Mouse (Mus musculus) CH12.LX (cell line): ENCODE results near the gene Gkn3. TPM values are rescaled to one million over a fixed set of nuclear protein-coding genes. Genes with fewer than 3 reads are reported as not detected.

Source experiments
- DNase-seq: peaks from one replicate; pipeline ENCODE4 v3.0.0-alpha.2; 2013; ENCODE audit errors: extremely low read depth
- H3K27ac ChIP-seq: 2 replicates; pipeline ENCODE4 v1.5.1; 2012; ENCODE audit warnings: low read depth, mild to moderate bottlenecking, control low read depth, moderate library complexity; ENCODE audit not compliant: insufficient read depth
- H3K27me3 ChIP-seq: replicated peaks from 2 replicates; pipeline ENCODE3; 2012; ENCODE audit warnings: inconsistent platforms
- H3K36me3 ChIP-seq, 2 experiments: replicated peaks in 1 of 2; 2 replicates each; pipeline versions ENCODE3 to v1.6.1; 2012; ENCODE audit warnings: inconsistent platforms in 1 of 2, low read length in 1 of 2, mild to moderate bottlenecking in 1 of 2, mixed read lengths in 1 of 2, moderate library complexity in 1 of 2; ENCODE audit not compliant: control insufficient read depth in 1 of 2, insufficient read depth in 1 of 2
- H3K4me1 ChIP-seq, 2 experiments: 2 replicates each; pipeline ENCODE4 v1.6.1; 2012; ENCODE audit warnings: inconsistent platforms in 1 of 2, moderate library complexity in 1 of 2; ENCODE audit not compliant: insufficient read depth in 2 of 2, control insufficient read depth in 1 of 2
- H3K4me2 ChIP-seq: 2 replicates; pipeline ENCODE4 v1.6.1; 2012; ENCODE audit warnings: low read depth, mild to moderate bottlenecking, control low read depth; ENCODE audit not compliant: poor library complexity, insufficient read depth, severe bottlenecking
- H3K4me3 ChIP-seq, 3 experiments: fragments of 150-350 bp in 1 of 3; sonication (generic) in 1 of 3; replicated peaks in 1 of 3; 2 replicates each; pipeline versions ENCODE3 to v1.5.1; 2011 to 2012; ENCODE audit warnings: low read depth in 2 of 3, low read length in 2 of 3, mild to moderate bottlenecking in 2 of 3, moderate library complexity in 2 of 3, control low read depth in 1 of 3, improper control_type of control experiment in 1 of 3, inconsistent platforms in 1 of 3, mixed read lengths in 1 of 3; ENCODE audit not compliant: poor library complexity in 1 of 3
- H3K79me2 ChIP-seq: replicated peaks from 2 replicates; pipeline ENCODE4 v1.6.1; 2012; ENCODE audit warnings: mild to moderate bottlenecking, moderate library complexity; ENCODE audit not compliant: control insufficient read depth, poor library complexity, insufficient read depth, severe bottlenecking; ENCODE audit errors: extremely low read depth
- H3K9ac ChIP-seq: 2 replicates; pipeline ENCODE4 v1.6.1; 2012; ENCODE audit warnings: low read depth, mild to moderate bottlenecking, control low read depth, moderate library complexity; ENCODE audit not compliant: insufficient read depth
- H3K9me3 ChIP-seq: replicated peaks from 2 replicates; pipeline ENCODE3; 2012; ENCODE audit warnings: low read length, inconsistent platforms, mixed read lengths
- BHLHE40 ChIP-seq: IDR thresholded peaks from 2 replicates; pipeline ENCODE4 v1.6.1; 2011; ENCODE audit warnings: mild to moderate bottlenecking, low read depth, low read length, improper control_type of control experiment
- CHD1 ChIP-seq: IDR thresholded peaks from 2 replicates; pipeline ENCODE4 v1.6.1; 2012; ENCODE audit warnings: low read depth, low read length, improper control_type of control experiment, inconsistent platforms
- CTCF ChIP-seq, 2 experiments: IDR thresholded peaks in 1 of 2; conservative IDR thresholded peaks in 1 of 2; 2 replicates each; pipeline ENCODE4 v1.5.1; 2011 to 2012; ENCODE audit warnings: low read depth in 2 of 2, low read length in 2 of 2, improper control_type of control experiment in 1 of 2, inconsistent platforms in 1 of 2, mild to moderate bottlenecking in 1 of 2, moderate library complexity in 1 of 2
- E2F4 ChIP-seq: IDR thresholded peaks from 2 replicates; pipeline ENCODE4 v1.6.1; 2011; ENCODE audit warnings: low read depth, low read length, improper control_type of control experiment; ENCODE audit not compliant: insufficient replicate concordance
- ELF1 ChIP-seq: IDR thresholded peaks from 2 replicates; pipeline ENCODE4 v1.6.1; 2014; ENCODE audit warnings: low read depth, mild to moderate bottlenecking, inconsistent platforms, low read length, improper control_type of control experiment
- EP300 ChIP-seq: IDR thresholded peaks from 2 replicates; pipeline ENCODE4 v1.6.1; 2011; ENCODE audit warnings: low read length, improper control_type of control experiment
- ETS1 ChIP-seq: conservative IDR thresholded peaks from 2 replicates; pipeline ENCODE4 v1.6.1; 2012; ENCODE audit warnings: low read depth, mild to moderate bottlenecking, inconsistent platforms, low read length, improper control_type of control experiment, moderate library complexity
- HCFC1 ChIP-seq: IDR thresholded peaks from 2 replicates; pipeline ENCODE4 v1.6.1; 2012; ENCODE audit warnings: low read depth, mild to moderate bottlenecking, inconsistent platforms, low read length, improper control_type of control experiment
- IRF4 ChIP-seq: IDR thresholded peaks from 2 replicates; pipeline ENCODE4 v1.6.1; 2014; ENCODE audit warnings: low read depth, mild to moderate bottlenecking, inconsistent platforms, low read length, improper control_type of control experiment
- JUN ChIP-seq: IDR thresholded peaks from 2 replicates; pipeline ENCODE4 v1.6.1; 2011; ENCODE audit warnings: low read depth, mild to moderate bottlenecking, low read length, improper control_type of control experiment, moderate library complexity; ENCODE audit not compliant: insufficient read depth
- JUND ChIP-seq: conservative IDR thresholded peaks from 2 replicates; pipeline ENCODE4 v1.6.1; 2011; ENCODE audit warnings: low read depth, low read length, improper control_type of control experiment
- KAT2A ChIP-seq: IDR thresholded peaks from 2 replicates; pipeline ENCODE4 v1.6.1; 2012; ENCODE audit warnings: low read length, improper control_type of control experiment, inconsistent platforms; ENCODE audit not compliant: insufficient replicate concordance
- MAX ChIP-seq: IDR thresholded peaks from 2 replicates; pipeline ENCODE4 v1.6.1; 2011; ENCODE audit warnings: low read length, improper control_type of control experiment
- MAZ ChIP-seq: IDR thresholded peaks from 2 replicates; pipeline ENCODE4 v1.6.1; 2012; ENCODE audit warnings: low read depth, mild to moderate bottlenecking, inconsistent platforms, low read length, improper control_type of control experiment, moderate library complexity
- MYC ChIP-seq: IDR thresholded peaks from 2 replicates; pipeline ENCODE4 v1.6.1; 2011; ENCODE audit warnings: low read depth, mild to moderate bottlenecking, improper control_type of control experiment, low read length
- NELFE ChIP-seq: IDR thresholded peaks from 2 replicates; pipeline ENCODE4 v1.6.1; 2011; ENCODE audit warnings: low read depth, low read length, improper control_type of control experiment
- NRF1 ChIP-seq: IDR thresholded peaks from 2 replicates; pipeline ENCODE4 v1.6.1; 2014; ENCODE audit warnings: low read depth, mild to moderate bottlenecking, inconsistent platforms, low read length, improper control_type of control experiment, moderate library complexity
- POLR2A ChIP-seq: IDR thresholded peaks from 2 replicates; pipeline ENCODE4 v1.6.1; 2011; ENCODE audit warnings: low read depth, mild to moderate bottlenecking, improper control_type of control experiment, low read length
- POLR2AphosphoS2 ChIP-seq: IDR thresholded peaks from 2 replicates; pipeline ENCODE4 v1.6.1; 2011; ENCODE audit warnings: low read depth, low read length, improper control_type of control experiment
- RAD21 ChIP-seq: IDR thresholded peaks from 2 replicates; pipeline ENCODE4 v1.6.1; 2011; ENCODE audit warnings: low read depth, mild to moderate bottlenecking, low read length, improper control_type of control experiment, moderate library complexity
- RCOR1 ChIP-seq: conservative IDR thresholded peaks from 2 replicates; pipeline ENCODE4 v1.6.1; 2012; ENCODE audit warnings: low read depth, mild to moderate bottlenecking, inconsistent platforms, low read length, improper control_type of control experiment
- SIN3A ChIP-seq: IDR thresholded peaks from 2 replicates; pipeline ENCODE4 v1.6.1; 2012; ENCODE audit warnings: low read length, improper control_type of control experiment, inconsistent platforms
- SMC3 ChIP-seq: IDR thresholded peaks from 2 replicates; pipeline ENCODE4 v1.6.1; 2011; ENCODE audit warnings: low read depth, low read length, improper control_type of control experiment
- TBP ChIP-seq: conservative IDR thresholded peaks from 2 replicates; pipeline ENCODE4 v1.6.1; 2011; ENCODE audit warnings: low read depth, low read length, improper control_type of control experiment
- TCF12 ChIP-seq: IDR thresholded peaks from 2 replicates; pipeline ENCODE4 v1.6.1; 2014; ENCODE audit warnings: low read depth, mild to moderate bottlenecking, inconsistent platforms, low read length, improper control_type of control experiment
- USF2 ChIP-seq: conservative IDR thresholded peaks from 2 replicates; pipeline ENCODE4 v1.6.1; 2011; ENCODE audit warnings: low read depth, low read length, improper control_type of control experiment
- ZC3H11A ChIP-seq: IDR thresholded peaks from 2 replicates; pipeline ENCODE4 v1.6.1; 2012; ENCODE audit warnings: low read depth, mild to moderate bottlenecking, inconsistent platforms, low read length, improper control_type of control experiment
- ZKSCAN1 ChIP-seq: IDR thresholded peaks from 2 replicates; pipeline ENCODE4 v1.6.1; 2012; ENCODE audit warnings: low read depth, inconsistent platforms, low read length, improper control_type of control experiment, borderline replicate concordance
- ZMIZ1 ChIP-seq: IDR thresholded peaks from 2 replicates; pipeline ENCODE4 v1.6.1; 2012; ENCODE audit warnings: low read depth, mild to moderate bottlenecking, inconsistent platforms, low read length, improper control_type of control experiment
- ZNF384 ChIP-seq: IDR thresholded peaks from 2 replicates; pipeline ENCODE4 v1.6.1; 2012; ENCODE audit warnings: low read depth, low read length, improper control_type of control experiment, inconsistent platforms
- dilution Hi-C: fragments of 300-500 bp; cut with MboI; formaldehyde crosslinking; loops from 2 replicates; pipeline ENCODE4 v1.14.3; 2020; ENCODE audit warnings: low sequenced_read_pairs; ENCODE audit not compliant: extremely low pct_unique_long_range_greater_than_20kb, extremely low pct_ligation_motif_present
- in situ Hi-C: fragments of 300-500 bp; cut with MboI; formaldehyde crosslinking; loops from 3 replicates; pipeline ENCODE4 v1.14.3; 2019; ENCODE audit warnings: low sequenced_read_pairs, low pct_ligation_motif_present, low pct_unique_long_range_greater_than_20kb, mixed read lengths
- polyA plus RNA-seq: library from polyadenylated mRNA; unstranded; fragments of >175 nt; gene quantifications from 2 replicates; pipeline ENCODE4 v1.2.1, GENCODE M21; 2012; ENCODE audit warnings: low read depth; ENCODE audit not compliant: insufficient read length
- total RNA-seq, 2 experiments: library from RNA; depleted of rRNA; stranded (reverse); fragments of 300-350 nt in 1 of 2; fragments of >200 nt in 1 of 2; gene quantifications; 2 replicates each; pipeline ENCODE4 v1.2.3; 2012 to 2014

Gene Gkn3
- total and polyA plus RNA-seq, 3 experiments, result not detected

DNA sequence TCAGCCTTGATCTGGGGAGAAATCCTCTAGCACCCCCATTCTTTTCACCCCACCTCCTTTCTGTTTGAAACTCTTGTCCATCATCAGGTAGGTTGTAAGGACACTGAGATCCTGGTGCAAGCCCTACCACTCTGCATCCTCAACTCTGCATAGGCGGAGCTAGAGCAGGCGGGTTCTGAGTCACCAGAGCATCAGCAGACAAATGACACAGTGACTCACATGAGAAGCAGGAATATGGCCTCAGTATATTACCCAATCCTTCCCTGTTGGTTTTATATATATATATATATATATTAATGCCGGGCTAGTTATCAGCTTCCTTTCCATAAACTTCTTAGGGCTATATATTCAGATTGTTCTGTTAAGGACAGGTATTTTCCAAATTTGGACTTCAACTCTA lies 47.1 kb upstream of the Gkn3 start:
- TF ChIP-seq EP300, result no peak
- no peak for TF ChIP-seq POLR2A
- TF ChIP-seq BHLHE40, result no peak
- no peak for TF ChIP-seq MAX
- no peak for TF ChIP-seq TCF12
- TF ChIP-seq IRF4, result no peak
- TF ChIP-seq HCFC1, result no peak
- TF ChIP-seq ZNF384, result no peak
- TF ChIP-seq SMC3, result no peak
- TF ChIP-seq JUN, result no peak
- no peak for TF ChIP-seq ZKSCAN1
- TF ChIP-seq NELFE, result no peak
- no peak for TF ChIP-seq TBP
- TF ChIP-seq ETS1, result no peak
- no peak for TF ChIP-seq KAT2A
- Histone ChIP-seq H3K9me3 (peaks cover 7% of the 10 kb centered on the region), H3K4me3 (no peak overlapping the region), H3K36me3 (no peaks in the 10 kb centered on the region), H3K79me2 (no peaks in the 10 kb centered on the region), H3K4me2 (no peak overlapping the region), H3K27me3 (no peaks in the 10 kb centered on the region), H3K9ac (no peak overlapping the region), H3K27ac (no peak overlapping the region), H3K4me1 (no peaks in the 10 kb centered on the region)
- DNase-seq, result no peak
- dilution Hi-C loops (no loop called here), in situ Hi-C loops (no loop called here)

DNA sequence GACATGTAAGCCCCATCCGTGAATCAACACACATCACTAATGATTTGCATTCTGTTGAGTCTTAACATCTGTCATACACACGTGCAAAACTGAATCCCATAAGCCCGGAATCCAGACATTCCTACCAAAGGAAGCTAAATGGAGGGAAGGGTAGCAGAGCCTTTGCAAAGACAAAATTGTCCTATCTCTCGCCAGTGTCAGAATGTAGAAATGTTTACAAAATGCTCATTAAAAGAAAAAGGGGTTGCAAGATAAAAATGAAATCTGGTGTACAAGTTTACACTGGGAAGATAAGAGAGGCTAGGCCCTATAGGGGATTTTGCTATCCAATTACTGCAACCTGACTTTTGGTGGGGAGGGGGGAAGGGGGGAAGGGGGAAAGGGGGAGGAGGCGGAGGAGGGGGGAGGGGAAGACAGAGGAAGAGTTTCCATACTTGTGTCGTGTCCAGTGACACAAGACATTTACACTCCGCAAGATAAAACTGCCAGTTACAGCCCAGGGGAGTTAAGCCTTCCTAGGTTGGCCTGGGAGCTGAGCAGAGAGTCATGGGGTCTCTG lies 39.8 kb upstream of the Gkn3 start, which contains the start of gene Bmp10:
TSS of gene Bmp10 (plus strand) at position 508 of the 558 bp plus-strand sequence.
- Histone ChIP-seq H3K4me1 (0 out of 4 replicates have a peak, but pooled peaks cover 0 to 2% of the 10 kb centered on the region in 2 experiments), H3K4me2 (no peak within 1 kb of the TSS), H3K36me3 (no peaks in the 10 kb centered on the region), H3K9ac (no peak within 1 kb of the TSS), H3K27ac (no peak within 1 kb of the TSS), H3K27me3 (no peaks in the 10 kb centered on the region), H3K9me3 (peaks cover 2% of the 10 kb centered on the region)
- dilution Hi-C loops (no loop called here), in situ Hi-C loops (no loop called here)
- no peak for TF ChIP-seq JUN
- no peak for TF ChIP-seq MAX
- no peak for TF ChIP-seq ZNF384
- no peak for TF ChIP-seq SMC3
- TF ChIP-seq RAD21, result no peak
- TF ChIP-seq NRF1, result no peak
- no peak for TF ChIP-seq CTCF (conservative IDR thresholded peaks at IDR 0.05 in 1 of 2, IDR thresholded peaks at IDR 0.05 in 1 of 2; ENCODE audit: low read depth in 2 of 2, low read length in 2 of 2)
- no peak for TF ChIP-seq ZMIZ1
- TF ChIP-seq ZC3H11A, result no peak
- TF ChIP-seq MAZ, result no peak
- TF ChIP-seq USF2, result no peak
- TF ChIP-seq CHD1, result no peak
- TF ChIP-seq E2F4, result no peak
- no peak for TF ChIP-seq TCF12
- no peak for TF ChIP-seq RCOR1
- TF ChIP-seq MYC, result no peak
- TF ChIP-seq ELF1, result no peak
- TF ChIP-seq POLR2AphosphoS2, result no peak
- no peak for TF ChIP-seq SIN3A
- no peak for TF ChIP-seq JUND
- TF ChIP-seq, all 38 proteins: peak for 0
- Histone ChIP-seq H3K4me3 (no peak within 1 kb of the TSS), H3K79me2 (no peaks in the 10 kb centered on the region)
- DNase-seq, result no peak
